Mouse (Mus musculus) testis, adult 2 months (tissue): Measurements from ENCODE around the gene Hes5. TPM values are rescaled to one million over a fixed set of nuclear protein-coding genes. Genes with fewer than 3 reads are reported as not detected.

Experiments used
- H3K27ac ChIP-seq: fragments of 200-500 bp; 2 replicates; pipeline ENCODE4 v1.5.1; 2012; ENCODE audit warnings: low read depth, low read length; ENCODE audit not compliant: control insufficient read depth, insufficient read depth
- H3K27me3 ChIP-seq: fragments of 200-500 bp; 2 replicates; pipeline ENCODE4 v1.6.1; 2012; ENCODE audit warnings: mild to moderate bottlenecking, low read length, moderate library complexity; ENCODE audit not compliant: control insufficient read depth, insufficient read depth
- H3K36me3 ChIP-seq: fragments of 200-500 bp; 2 replicates; pipeline ENCODE4 v1.6.1; 2012; ENCODE audit warnings: mild to moderate bottlenecking, low read length; ENCODE audit not compliant: control insufficient read depth, insufficient read depth
- H3K4me1 ChIP-seq: fragments of 200-500 bp; 2 replicates; pipeline ENCODE4 v1.6.1; 2012; ENCODE audit warnings: low read length; ENCODE audit not compliant: control insufficient read depth, insufficient read depth
- H3K4me3 ChIP-seq: fragments of 200-500 bp; 2 replicates; pipeline ENCODE4 v1.5.1; 2012; ENCODE audit warnings: low read depth, mild to moderate bottlenecking, low read length, moderate library complexity, mixed read lengths; ENCODE audit not compliant: control insufficient read depth
- CTCF ChIP-seq: fragments of 200-500 bp; IDR thresholded peaks from 2 replicates; pipeline ENCODE4 v1.5.1; 2012; ENCODE audit warnings: low read depth, mild to moderate bottlenecking, inconsistent platforms, low read length, moderate library complexity; ENCODE audit not compliant: control insufficient read depth, insufficient read depth, insufficient replicate concordance
- POLR2A ChIP-seq: fragments of 200-500 bp; IDR thresholded peaks from 2 replicates; pipeline ENCODE4 v1.6.1; 2012; ENCODE audit warnings: low read depth, mild to moderate bottlenecking, inconsistent platforms, low read length, moderate library complexity; ENCODE audit not compliant: control insufficient read depth
- polyA plus RNA-seq: library from polyadenylated mRNA; depleted of rRNA; stranded (reverse); fragments of >200 nt; gene quantifications from 2 replicates; pipeline ENCODE4 v1.2.3, GENCODE M21; 2012

The Hes5 gene
- polyA plus RNA-seq, 1 experiment = 0.57 TPM

GRCm38 (mm10) chr4:154943323-154944039 is 17.2 kb upstream of the Hes5 start:
- H3K4me3 ChIP-seq = no peak overlapping the region

GRCm38 (mm10) chr4:154944121-154944590 is 16.6 kb upstream of the Hes5 start:
- Histone ChIP-seq H3K27me3 (no peaks in the 10 kb centered on the region), H3K27ac (no peak overlapping the region), H3K36me3 (no peaks in the 10 kb centered on the region), H3K4me3 (no peak overlapping the region), H3K4me1 (peaks cover 6% of the 10 kb centered on the region)
- TF ChIP-seq POLR2A = no peak
- peak; percentile 72; the same call in 1 of the 2 replicates for TF ChIP-seq CTCF

More at GRCm38 (mm10) chr4:154943323-154944039, 17.2 kb upstream of the Hes5 start:
- Histone ChIP-seq H3K27ac (no peak overlapping the region), H3K36me3 (no peaks in the 10 kb centered on the region), H3K27me3 (no peaks in the 10 kb centered on the region), H3K4me1 (peaks cover 6% of the 10 kb centered on the region)
- TF ChIP-seq CTCF = no peak
- no peak for TF ChIP-seq POLR2A

GRCm38 (mm10) chr4:154946319-154946718 is 14.4 kb upstream of the Hes5 start:
- peaks cover 6% of the 10 kb centered on the region for H3K4me1 ChIP-seq
- no peaks in the 10 kb centered on the region for H3K36me3 ChIP-seq
- H3K27me3 ChIP-seq = no peaks in the 10 kb centered on the region
- no peak for TF ChIP-seq CTCF
- no peak for TF ChIP-seq POLR2A
- H3K4me3 ChIP-seq = no peak overlapping the region
- no peak overlapping the region for H3K27ac ChIP-seq

- no peak overlapping the region for H3K27ac ChIP-seq
- TF ChIP-seq POLR2A (no peak), CTCF (no peak)
- H3K27me3 ChIP-seq = no peaks in the 10 kb centered on the region
Observed at GRCm38 (mm10) chr4:154948066-154948939, 12.4 kb upstream of the Hes5 start.

GRCm38 (mm10) chr4:154948940-154949588 is 11.7 kb upstream of the Hes5 start:
- Histone ChIP-seq H3K36me3 (no peaks in the 10 kb centered on the region), H3K27ac (no peak overlapping the region), H3K4me1 (peaks cover 13% of the 10 kb centered on the region), H3K27me3 (no peaks in the 10 kb centered on the region), H3K4me3 (no peak overlapping the region)
- no peak for TF ChIP-seq CTCF
- no peak for TF ChIP-seq POLR2A

More at GRCm38 (mm10) chr4:154948066-154948939, 12.4 kb upstream of the Hes5 start:
- Histone ChIP-seq H3K4me1 (peaks cover 13% of the 10 kb centered on the region), H3K36me3 (no peaks in the 10 kb centered on the region), H3K4me3 (no peak overlapping the region)

- TF ChIP-seq CTCF = no peak
- no peak for TF ChIP-seq POLR2A
- Histone ChIP-seq H3K36me3 (no peaks in the 10 kb centered on the region), H3K27ac (no peak overlapping the region), H3K4me1 (peaks cover 13% of the 10 kb centered on the region), H3K4me3 (no peak overlapping the region), H3K27me3 (no peaks in the 10 kb centered on the region)
Observed at GRCm38 (mm10) chr4:154949589-154949982, 11.1 kb upstream of the Hes5 start.

GRCm38 (mm10) chr4:154952461-154953241 is 8.1 kb upstream of the Hes5 start:
- H3K27ac ChIP-seq = no peak overlapping the region
- H3K27me3 ChIP-seq = no peaks in the 10 kb centered on the region
- no peak for TF ChIP-seq POLR2A
- TF ChIP-seq CTCF = no peak
- H3K36me3 ChIP-seq = no peaks in the 10 kb centered on the region
- peaks cover 7% of the 10 kb centered on the region for H3K4me1 ChIP-seq
- H3K4me3 ChIP-seq = no peak overlapping the region
